Mouse (Mus musculus): Measurements from ENCODE around the gene Taar4.

GRCm38 (mm10) chr10:23951714-23952113, 8.6 kb upstream of the Taar4 start:
- no peak for TF ChIP-seq MAX (IDR thresholded peaks at IDR 0.05)
- TF ChIP-seq CTCF (IDR thresholded peaks at IDR 0.05; ENCODE audit: control insufficient read depth, insufficient read depth, insufficient read length): no peak
- no peak for TF ChIP-seq MYOD1 (IDR thresholded peaks at IDR 0.05; ENCODE audit: control insufficient read depth, insufficient read length, low read depth)
- no peak for TF ChIP-seq FOSL1 (IDR thresholded peaks at IDR 0.05; ENCODE audit: insufficient read depth, low read length, poor library complexity, severe bottlenecking)
- TF ChIP-seq MYOG (IDR thresholded peaks at IDR 0.05; ENCODE audit: control insufficient read depth, extremely low read depth, insufficient read length): no peak
